Mouse (Mus musculus) spleen, postnatal 36 days (tissue): ENCODE data around the gene Slc6a4.
"Not testable (repeated sequence)": the region's sequence is repeated elsewhere in the genome, so short reads cannot be mapped to it uniquely, and the experiment has no call there.

Source experiments
- DNase-seq, 2 experiments: peaks; one replicate each; pipeline ENCODE4 v3.0.0; 2022; ENCODE audit warnings: low spot score in 2 of 2, mixed read lengths in 1 of 2

The Slc6a4 gene

DNA sequence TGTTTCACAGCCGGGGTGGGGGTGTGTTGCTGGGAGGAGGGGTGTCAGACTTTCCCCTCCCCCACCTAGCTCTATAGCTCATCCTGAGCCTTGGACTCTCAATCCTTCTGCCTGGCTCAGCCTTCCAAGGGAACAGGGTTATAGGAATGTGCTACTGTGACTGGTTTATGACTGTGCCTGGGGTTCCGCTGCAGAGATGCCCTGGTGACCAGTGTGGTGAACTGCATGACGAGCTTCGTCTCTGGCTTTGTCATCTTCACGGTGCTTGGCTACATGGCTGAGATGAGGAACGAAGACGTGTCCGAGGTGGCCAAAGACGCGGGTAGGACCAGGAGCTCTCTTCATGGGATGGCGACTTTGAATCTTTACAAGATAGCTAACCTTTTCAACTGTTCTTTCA lies 19.6 kb downstream of the Slc6a4 start:
- no peak for DNase-seq

DNA sequence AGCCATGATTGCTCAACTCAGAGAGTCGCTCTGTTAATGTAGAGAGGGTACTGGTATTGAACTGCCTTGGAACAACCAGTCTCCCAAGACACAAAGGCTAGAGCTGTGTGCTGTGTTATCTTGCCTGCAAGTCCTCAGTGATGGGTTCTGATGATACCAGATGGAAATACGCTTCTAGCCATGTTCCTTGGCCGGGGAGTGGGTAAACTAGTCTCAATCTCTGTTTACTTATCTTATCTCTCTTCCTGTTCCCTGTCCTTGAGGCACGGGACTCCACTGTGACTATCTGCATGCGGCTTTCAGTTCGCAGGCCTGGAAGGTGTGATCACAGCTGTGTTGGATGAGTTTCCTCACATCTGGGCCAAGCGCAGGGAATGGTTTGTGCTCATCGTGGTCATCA lies 21.1 kb downstream of the Slc6a4 start:
- no peak for DNase-seq

GRCm38 (mm10) chr11:77021749-77022396 lies 23.5 kb downstream of the Slc6a4 start:
- DNase-seq, result no peak

DNA sequence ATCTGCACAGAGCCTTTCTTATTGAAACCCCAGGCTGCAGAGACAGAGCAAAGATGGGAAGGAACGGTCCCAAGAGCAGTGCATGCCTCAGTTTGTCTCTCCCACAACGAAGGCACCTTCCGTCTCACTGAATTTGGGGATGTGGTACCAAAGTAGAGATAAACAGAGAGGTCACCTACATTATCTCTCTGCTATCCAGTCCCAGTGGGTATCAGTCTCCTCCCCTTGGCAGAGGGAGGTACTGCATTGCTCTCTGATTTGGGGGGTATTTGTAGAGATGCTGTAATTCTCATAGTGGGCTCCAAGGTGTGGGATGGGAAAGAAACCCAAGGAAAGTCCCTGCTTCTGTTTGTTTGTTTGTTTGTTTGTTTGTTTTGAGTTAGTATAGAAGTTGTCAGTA lies 28.2 kb downstream of the Slc6a4 start:
- no peak for DNase-seq

DNA sequence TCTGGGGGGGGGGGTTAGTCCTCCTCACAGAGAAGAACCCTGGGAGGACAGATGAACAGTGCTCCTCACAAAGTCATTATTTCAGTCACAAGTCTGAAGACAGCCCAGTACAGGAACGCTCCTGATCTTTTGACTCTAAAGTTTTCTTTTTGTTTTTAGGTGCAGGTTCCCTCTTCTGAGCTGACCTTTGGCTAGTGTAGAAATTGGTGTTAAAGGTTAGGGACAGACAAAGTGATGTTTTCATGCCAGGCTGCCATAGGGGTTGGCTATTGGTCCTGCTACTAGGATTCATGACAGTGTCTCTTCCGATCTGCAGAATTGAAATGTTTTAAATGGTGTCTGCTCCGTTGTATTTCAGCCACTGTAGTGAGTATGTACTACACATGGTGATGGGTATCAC lies 29.8 kb downstream of the Slc6a4 start:
- no peak for DNase-seq

DNA sequence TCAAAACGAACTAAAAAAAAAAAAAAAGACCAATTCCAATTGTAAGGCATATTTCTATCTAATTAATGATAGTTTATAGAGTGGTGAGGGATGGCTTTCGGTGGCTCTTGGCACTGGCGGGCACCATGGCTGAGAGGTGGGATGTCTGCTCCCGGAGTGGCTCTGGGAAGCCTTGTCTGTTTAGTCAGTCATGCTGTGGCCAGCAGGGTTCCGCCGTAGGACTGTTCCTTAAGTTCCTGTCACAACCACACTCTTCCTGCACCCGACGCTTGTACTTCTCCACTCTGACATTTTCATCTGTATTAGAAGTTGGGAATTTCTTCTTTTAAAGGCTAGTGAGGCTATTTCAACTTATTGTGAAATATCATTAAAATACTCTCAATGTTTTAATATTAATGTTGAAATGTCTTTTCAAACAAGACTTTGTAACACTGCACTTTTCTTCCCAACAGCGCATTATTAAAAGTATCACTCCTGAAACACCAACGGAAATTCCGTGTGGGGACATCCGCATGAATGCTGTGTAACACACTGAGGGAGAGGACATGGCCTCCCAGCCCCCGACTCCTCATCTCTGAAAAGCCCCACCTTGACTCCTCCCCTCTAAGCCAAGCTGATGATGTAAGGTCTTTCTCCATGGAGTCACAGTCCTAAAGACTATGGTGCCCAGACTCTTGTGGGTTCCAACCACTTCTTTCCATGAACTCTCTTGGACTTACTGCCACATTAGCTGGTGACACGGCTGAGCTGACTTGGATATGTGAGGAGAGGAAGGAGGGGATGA lies 32.9 kb downstream of the Slc6a4 start:
- no peak for DNase-seq

GRCm38 (mm10) chr11:77041891-77042290 lies 43.5 kb downstream of the Slc6a4 start:
- no peak for DNase-seq

DNA sequence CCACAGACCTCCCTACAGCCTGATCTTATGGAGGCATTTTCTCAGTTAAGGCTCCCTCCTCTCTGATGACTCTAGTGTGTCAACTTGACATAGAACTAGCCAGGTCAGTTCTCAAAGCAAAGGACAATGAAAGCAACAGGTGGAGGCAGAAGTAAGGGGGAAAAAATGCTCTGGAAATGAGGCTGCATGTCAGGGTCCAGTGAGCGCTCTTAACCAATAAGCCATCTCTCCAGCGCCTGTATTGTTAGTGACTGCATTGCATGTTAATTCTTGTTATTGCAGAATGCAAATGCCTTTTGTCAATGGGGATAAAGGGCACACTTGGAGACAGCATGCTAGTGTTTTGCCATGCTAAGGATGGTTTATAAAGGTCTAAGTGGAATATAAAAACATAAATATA lies 44.4 kb downstream of the Slc6a4 start:
- DNase-seq, result no peak

DNA sequence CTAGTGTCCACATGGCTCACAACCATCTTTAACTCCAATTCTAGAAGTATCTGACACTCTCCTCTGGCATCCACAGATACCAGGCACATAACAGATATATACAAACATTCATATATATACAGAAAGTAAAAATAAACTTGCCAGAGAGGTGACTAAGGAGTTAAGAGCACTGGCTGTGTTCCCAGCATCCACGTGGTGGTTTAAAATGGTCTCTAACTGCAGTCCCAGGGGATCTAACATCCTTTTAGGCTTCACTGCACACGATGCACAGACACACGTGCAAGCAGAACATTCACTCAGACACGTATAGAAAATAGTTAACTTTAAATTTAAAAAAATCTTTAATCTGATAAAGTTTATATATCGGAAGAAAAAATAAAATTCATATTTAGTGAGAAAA lies 63.5 kb downstream of the Slc6a4 start:
- peak in 1 of 2 experiments; percentile 9 for DNase-seq

DNA sequence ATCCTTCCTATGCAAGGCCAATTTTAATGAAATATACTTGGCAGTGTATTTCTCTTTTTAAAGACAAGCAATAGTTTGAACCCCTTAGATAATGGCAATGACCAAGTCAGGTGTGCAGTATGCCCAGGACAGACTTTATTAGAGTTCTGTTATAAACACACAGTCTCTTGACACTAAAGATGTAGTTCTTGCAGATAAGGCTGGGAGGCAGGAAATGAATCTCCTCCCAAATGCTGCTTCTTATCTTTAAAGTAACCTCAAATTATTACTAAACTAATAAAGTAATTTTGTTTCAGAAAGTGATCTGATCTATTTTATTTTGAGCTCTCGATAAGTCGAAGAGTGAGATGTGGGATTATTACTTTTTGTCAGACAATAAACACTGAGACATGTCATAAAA lies 65.0 kb downstream of the Slc6a4 start:
- DNase-seq, result no peak

- DNase-seq, result no peak
Observed at GRCm38 (mm10) chr11:77068825-77069224, 70.4 kb downstream of the Slc6a4 start.

DNA sequence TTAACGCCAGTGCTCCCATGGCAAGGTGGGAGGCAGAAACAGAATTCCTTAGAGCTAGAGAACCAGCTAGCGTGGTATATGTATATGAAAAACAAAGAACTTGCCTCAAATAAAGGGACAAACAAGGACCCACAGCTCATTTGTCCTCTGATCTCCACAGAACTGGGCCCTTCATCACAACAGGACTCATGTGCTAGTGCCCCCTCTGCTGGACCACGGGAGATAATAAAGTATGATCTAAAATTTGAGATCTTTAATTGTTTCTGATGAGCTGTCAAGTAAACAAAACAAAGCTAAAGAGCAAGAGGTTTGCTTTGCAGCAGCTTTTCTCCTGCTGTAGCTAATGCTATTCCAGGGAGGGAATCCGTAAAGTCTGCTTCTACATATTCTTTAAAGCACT lies 72.3 kb downstream of the Slc6a4 start:
- peak in 1 of 2 experiments; percentile 11 for DNase-seq

GRCm38 (mm10) chr11:77077331-77077730 lies 78.9 kb downstream of the Slc6a4 start:
- DNase-seq, result not testable (repeated sequence)

- DNase-seq, result peak in 1 of 2 experiments; percentile 7
Observed at GRCm38 (mm10) chr11:77077792-77078191, 79.4 kb downstream of the Slc6a4 start.

DNA sequence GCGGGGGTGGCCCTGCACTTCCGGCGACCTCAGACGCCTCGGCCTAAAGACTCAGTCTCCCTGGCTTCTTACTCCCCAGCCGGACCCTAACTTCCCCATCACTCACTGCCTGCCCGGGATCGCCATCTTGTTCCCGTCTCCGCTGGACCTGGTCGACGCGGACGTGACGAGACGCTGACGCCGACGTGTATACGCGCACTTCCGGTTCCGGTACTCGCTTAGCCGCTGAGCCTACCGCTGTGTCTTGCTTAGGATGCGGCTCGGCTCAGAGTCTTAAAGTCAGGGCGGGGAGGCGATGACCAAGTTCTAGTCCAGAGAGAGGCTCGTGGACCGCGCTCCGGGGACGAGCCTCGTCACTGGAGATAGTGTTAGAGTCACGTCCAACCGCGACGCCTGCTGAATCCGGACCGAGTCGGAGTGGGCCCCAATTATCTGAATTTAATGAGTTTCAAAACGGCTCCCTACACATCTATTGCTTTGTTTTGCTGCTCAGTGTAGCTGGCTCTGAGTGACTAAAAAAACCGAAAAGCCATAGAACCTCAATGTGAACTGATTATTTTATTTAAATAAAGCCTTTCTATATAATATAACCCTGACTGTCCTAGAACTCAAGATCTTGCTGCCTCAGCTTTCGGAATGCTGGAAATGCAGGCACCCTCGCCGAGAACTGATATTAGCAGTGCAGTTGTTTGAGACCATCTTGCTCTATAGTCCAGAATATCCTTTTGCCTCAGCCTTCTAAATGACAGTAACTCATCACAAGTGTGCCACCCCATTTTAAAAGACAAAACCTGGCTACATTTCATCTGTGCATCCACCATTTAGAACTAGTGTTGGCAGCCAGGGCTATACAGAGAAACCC lies 80.1 kb downstream of the Slc6a4 start, which contains the start of gene Nsrp1:
Gene Nsrp1 (minus strand): TSS at position 163 of the 862 bp plus-strand sequence.
- peak; percentile 92 for DNase-seq

- DNase-seq, result no peak
Observed at GRCm38 (mm10) chr11:77079361-77079760, 81.0 kb downstream of the Slc6a4 start.
